Mouse (Mus musculus): ENCODE results near the gene Nme3. TPM values are rescaled to one million over a fixed set of nuclear protein-coding genes. Genes with fewer than 3 reads are reported as not detected.

The Nme3 gene
- total RNA-seq, 2 experiments from 2014 or later, result 33.8 to 36.0 TPM

DNA sequence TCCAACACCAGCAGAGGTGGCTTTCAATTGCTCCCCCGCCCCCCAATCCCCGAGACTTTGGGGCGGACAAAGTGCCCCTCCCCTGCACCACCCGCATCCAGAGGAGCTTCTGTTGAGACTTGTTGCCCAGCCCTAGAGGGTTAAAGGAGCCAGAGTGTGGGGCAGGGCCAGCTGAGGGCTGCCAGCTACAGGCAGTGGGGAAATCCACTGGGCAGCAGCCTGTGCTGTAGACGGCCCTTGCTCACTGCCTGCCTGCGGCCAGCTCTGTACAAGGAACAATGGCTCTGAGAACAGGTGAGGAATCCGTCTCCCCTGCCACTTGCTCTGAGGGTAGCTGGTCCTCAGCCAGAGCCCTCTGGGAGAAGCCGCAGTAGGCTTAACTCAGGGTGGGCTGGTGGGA lies 17.8 kb upstream of the Nme3 start:
- DNase-seq, result no peak

DNA sequence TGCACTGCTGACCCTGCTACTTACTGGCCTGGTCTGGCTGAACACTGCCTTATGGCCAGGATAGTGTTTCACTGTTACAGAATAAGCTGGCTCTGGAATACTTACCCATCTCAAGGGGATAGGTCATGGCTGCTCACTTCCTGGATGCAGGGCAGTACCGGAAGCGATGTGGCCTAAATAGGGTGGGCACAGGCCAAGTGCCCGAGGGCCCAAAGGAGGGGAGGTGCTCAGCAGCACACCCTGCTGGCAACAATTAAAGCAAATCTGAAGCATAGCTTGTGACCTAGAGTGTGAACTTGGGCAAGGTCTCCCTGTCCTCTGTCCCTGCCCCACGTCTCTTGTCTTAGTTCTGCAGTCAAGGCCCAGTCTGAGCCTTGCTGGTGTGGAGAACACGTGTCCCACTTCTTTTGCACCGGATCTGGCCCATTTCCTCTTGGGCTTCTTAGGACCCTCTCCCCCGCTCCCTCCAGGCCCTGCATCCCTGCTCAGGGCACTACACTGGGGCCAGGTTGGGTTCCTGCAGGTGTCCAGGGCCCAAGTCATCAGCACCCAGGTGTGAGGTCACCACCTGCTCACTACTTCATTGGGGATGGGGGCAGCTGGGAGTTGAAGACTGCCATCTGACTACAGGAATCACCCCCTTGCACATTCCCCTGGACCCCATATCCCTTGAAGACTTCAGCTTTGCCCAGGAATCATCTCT lies 14.4 kb upstream of the Nme3 start:
- peak; percentile 27 to 55 for DNase-seq

DNA sequence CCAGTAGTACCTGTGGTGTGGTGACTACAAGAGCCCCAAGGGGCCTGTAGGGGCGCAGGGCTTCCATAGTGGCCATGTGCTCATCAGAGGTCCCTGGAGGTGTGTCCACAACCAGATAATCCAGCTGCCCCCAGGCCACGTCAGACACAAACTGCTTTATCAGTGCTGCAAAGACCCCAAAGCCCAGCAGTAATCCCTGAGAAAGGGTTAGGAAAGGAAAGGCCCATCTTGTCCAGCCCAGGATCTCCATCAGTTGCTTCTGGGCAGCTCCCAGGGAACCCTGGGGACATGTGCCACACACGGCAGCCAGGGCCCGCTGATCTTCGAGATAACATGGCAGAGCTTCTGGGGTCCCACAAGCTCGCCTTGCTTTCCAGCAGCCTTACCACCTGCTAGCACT lies 11.9 kb upstream of the Nme3 start:
- no peak for DNase-seq

DNA sequence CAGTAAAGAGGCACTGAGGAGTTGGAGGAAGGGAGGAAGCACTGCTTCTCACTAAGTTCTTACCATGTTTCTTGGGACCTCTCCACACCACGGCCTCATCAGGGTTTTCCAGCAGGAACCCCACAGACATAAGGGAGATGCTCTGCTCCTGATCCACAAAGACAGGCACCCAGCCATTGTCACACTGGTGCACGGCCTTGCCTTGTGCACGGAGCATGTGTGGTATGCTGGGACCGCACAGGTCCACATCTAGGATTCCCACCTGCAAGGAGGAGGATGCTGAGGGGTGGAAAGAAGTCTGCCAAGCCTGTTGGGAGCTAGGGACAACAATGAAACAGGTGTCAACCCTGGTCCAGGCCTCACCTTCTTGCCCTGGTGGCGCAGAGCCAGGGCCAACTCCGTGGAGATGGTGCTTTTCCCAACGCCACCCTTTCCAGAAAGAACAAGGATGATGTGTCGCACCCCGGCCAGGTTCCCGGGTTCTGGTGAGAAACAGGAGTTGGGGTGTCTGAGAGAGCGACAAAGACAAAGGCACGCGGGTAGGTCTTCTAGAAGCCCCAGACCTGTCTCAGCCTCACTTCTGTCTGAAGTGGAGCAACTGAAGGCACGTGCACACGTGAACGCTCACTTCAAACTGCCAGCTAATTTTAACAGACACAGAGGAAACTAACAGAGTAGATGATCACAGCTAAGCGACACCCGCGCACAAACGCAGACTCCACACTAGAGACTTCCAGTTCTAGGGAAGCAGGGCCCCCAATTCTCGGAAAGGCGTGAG lies 10.8 kb upstream of the Nme3 start:
- no peak for DNase-seq

DNA sequence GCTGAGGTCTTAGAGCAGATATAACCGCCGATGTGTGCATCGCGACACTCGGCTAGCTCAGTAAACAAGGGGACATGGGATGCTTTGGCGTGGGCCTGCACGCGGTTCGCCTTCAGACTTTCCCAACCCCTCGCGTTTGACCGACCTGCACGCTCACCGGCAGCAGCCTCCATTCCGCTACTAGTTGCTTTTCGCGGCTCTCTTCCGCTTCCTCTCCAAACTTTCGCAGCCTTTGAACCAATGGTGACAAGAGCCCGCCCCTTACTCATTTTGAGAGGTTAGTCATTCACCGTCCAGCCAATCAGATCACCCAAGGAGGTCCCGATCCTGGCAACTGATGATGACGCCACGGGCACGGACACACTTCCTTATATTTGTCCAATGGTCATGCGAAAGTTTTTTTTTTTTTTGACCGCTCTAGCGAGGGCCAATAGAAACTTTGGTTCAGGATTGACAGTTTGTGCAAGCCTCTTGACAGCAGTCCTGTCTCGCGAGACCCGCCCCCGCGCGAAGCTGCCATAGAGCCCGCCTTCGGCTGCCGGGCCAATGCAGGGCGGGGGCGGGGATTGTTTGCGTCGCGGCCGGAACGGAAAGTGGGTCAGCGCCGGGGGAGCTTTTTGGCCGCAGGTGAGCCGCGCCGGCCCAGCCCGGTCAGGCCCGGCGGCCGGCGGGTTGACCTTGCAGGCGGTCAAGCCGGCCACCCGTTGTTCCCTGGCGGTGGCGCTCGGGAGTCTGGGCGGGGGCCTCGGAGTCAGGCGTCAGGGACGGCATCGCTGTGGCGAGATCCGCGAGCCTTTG lies 10.0 kb upstream of the Nme3 start, which contains the start of the genes Nubp2 and Spsb3:
Nubp2 (minus strand) TSS at position 216 of the 798 bp plus-strand sequence.
Spsb3 (plus strand) TSS at position 510 of the 798 bp plus-strand sequence.
- peak; percentile 98 to 100 for DNase-seq

DNA sequence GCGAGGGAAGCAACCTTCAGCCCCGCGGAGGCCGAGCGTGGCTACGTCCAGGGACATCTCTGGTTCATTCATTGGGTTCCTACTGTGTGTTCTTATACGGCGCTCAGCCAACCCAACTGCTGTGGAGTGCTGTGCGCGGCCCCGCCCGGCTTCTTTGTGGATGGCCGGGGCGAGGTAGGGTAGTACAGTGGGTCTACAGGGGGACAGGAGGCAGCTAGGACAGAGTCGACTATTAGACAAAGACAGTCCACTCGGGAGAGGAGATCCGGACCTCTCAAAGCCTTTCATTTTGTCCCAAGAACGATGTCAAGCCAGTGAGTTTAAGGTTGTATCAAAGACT lies 9.4 kb upstream of the Nme3 start:
- no peak for DNase-seq

DNA sequence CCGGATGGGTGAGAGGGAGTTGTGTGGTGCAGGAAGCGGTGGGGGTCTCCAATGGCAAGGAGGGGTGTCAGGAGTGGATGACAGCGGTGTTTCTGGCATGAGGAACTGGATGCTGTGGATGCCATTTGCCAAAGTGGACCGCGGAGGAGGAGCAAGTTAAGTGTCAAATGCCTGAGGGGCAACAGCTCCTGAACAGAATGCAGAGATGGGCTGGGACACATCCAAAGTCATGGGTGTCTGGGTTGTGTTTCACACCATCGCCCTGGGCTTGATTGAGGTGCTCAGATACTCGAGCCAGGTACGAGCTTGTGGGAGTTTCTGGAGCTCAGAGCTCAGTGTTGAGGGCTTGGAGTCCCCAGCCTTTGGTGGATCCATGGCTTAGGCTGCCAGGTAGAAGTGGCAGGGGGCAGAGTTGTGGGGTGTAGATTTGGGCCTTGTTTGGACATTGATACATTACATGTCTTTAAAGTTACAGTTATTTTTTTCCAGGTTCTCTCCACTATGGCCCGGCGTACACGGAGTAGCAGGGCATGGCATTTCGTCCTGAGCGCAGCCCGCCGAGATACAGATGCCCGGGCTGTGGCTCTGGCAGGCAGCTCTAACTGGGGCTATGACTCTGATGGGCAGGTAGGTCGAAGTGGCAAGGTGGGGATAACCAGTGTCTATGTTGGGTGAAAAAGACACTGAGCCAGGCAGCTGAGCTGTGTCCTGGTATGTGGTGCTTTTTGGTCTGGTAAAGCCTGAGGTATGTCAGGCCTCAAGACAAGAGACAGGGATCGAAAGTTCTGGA lies 8.8 kb upstream of the Nme3 start:
- peak in 1 of 2 experiments; percentile 44 for DNase-seq

DNA sequence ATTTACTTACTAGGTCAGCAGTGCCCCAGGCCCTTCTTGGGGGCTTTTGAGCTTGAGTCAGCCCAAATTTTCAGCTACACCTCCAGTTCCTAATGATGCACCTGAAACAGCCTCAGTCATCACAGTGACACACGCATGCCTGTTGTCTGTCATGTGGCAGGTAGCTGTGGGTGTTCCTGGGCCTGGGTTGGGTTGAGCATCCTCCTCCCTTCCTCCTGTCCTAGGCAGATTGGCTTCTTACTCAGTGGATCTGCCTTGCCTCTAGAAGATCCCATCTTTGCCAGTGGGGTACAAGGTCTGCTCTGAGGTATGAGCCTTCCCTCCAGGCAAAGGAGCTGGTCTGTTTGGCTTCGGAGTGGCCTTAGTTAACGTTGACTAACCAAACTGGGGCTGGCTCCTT lies 7.4 kb upstream of the Nme3 start:
- no peak for DNase-seq

DNA sequence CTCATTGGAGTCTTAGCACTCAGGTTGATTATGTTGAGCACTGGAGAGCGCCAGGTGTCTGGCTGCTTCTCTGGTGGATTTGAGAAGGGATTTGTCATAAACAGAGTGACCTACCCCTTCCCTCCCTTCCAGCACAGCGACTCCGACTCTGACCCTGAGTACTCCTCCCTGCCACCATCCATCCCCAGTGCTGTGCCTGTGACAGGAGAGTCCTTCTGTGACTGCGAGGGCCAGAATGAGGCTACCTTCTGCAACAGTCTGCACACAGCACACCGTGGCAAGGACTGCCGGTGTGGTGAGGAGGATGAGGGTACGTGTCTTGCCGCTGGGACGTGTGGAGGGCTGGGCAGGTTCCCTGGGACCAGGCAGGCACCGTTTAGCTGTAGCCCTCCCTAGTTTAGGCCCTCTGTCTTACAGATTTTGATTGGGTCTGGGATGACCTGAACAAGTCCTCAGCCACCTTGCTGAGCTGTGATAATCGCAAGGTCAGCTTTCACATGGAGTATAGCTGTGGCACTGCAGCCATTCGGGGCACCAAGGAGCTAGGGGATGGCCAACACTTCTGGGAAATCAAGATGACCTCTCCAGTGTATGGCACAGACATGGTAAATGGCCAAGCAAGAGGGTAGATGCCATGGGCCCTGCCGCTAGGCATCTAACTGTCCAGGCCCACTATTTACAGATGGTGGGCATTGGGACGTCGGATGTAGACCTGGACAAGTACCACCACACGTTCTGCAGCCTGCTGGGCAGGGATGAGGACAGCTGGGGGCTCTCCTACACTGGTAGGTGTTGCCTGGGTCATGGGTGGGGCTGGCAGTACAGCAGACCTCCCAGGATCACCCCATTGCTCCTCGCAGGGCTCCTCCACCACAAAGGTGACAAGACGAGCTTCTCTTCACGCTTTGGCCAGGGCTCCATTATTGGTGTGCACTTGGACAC lies 5.9 kb upstream of the Nme3 start:
- DNase-seq, result no peak

DNA sequence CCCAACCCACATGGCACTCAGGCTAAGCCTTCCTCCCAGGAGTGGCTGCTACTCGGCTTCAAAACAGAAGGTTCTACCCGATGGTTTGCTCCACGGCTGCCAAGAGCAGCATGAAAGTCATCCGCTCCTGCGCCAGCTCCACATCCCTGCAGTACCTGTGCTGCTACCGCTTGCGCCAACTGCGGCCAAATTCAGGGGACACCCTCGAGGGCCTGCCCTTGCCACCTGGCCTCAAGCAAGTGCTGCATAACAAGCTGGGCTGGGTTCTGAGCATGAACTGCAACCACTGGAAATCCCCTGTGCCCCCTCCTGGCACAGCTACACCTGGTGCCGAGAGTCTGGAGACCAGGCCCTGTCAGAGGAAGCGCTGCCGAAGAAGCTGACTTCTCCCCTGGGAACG lies 5.0 kb upstream of the Nme3 start:
- no peak for DNase-seq

DNA sequence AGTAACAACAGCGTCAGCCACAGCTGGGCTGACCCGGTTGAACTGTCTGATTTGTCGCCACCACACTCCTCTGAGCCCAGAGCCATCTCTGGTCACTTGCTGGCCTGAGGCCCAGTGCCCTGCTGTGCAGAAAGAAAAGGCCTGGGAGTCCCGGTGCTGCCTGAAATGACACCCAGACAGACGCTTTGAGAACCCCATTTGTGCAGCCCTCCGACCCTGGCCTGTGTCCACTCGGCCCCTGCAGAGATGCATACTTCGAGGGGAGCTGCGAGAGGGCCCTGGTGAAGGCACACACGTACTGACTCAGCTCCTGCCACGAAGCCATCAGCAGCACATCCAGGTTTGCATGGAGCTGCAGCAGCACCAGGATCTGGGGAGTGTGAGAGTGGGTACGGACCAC lies 3.5 kb upstream of the Nme3 start:
- peak in 1 of 2 experiments; percentile 14 for DNase-seq

DNA sequence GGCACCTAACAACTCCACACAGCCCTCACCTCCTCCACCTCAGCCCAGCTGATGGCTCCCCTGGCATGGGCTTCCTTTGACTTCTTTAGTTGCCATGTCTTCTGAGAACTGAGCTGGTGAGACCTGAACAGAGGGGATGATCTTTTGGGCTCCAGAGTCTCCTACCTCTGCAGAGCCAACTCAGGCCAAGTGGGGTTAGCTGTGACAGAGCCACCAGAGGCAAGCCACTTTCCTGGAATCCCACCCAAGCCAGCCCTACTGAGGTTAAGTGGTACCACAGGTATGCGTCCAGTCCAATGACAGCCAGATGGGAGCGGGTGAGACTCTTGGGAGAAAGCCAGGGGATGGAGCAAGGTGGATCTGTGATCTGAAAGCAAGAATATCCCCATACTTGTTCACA lies 3.0 kb upstream of the Nme3 start:
- DNase-seq, result no peak

DNA sequence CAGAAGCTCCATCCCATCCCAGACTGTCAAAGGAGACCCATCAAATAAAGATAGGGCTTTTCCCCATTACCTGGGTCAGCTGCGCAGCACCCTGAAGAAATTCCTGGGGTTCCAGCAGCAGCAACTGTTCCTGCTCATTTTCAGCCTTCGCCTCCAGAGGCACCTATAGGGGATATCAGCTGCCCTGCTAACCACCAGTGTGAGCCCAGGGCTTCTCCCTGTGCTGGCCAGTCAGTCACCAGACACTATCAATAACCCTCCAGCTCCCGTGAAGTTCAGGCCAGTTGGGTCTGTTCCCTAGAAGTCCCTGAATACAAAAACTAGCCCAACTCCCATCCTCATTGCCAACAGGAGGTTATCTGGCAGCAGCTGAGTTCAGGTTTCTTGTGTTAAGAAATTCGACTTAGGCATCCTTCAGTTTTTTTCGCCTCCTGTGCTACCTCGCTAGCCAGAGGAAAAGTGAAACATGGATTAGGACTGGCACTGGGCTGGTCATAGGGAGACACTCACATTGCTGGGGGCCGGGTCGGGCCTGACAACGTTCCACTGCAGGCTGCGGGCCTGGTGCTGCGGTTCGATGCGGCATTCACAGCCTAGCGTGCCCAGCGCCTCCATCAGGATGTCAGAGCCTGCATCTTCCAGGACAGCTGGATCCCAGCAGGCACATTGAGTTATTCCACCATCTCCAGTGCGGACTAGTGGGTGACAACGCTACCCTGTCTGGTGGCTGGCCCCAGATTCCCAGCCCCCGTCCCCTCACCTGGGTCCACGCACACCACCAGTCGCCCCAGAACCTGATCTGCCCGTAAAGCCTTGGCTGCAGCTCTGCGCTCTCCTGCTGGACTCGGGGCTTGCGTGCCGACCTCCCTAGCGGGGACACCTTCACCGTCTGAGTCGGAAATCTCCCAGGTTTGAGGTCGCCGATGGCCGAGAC lies 2.0 kb upstream of the Nme3 start:
- DNase-seq, result no peak

DNA sequence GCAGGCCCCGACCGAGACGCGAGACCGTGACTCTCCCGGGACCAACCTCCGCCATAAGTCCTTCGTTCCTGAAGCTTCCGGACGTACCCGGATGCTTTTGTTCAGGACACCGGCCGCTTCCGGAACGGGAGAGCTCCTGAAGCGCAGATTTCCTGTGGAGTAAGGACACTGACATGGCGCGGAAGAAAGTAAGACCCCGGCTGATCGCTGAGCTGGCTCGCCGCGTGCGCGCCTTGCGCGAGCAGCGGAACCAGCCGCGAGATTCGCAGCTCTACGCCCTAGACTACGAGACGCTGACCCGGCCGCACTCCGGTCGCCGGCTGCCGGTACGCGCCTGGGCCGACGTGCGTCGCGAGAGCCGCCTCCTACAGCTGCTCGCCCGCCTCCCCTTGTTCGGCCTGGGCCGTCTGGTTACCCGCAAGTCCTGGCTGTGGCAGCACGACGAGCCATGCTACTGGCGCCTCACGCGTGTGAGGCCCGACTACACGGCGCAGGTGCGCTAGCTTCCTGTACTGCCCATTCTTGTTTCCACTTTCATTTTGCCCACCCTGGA lies 1.2 kb upstream of the Nme3 start, which contains the start of the genes Eme2 and Mrps34:
Eme2 (minus strand) TSS at position 93 of the 553 bp plus-strand sequence.
Mrps34 (plus strand) TSS at position 122 of the 553 bp plus-strand sequence.
- DNase-seq, result peak; percentile 89 to 91

DNA sequence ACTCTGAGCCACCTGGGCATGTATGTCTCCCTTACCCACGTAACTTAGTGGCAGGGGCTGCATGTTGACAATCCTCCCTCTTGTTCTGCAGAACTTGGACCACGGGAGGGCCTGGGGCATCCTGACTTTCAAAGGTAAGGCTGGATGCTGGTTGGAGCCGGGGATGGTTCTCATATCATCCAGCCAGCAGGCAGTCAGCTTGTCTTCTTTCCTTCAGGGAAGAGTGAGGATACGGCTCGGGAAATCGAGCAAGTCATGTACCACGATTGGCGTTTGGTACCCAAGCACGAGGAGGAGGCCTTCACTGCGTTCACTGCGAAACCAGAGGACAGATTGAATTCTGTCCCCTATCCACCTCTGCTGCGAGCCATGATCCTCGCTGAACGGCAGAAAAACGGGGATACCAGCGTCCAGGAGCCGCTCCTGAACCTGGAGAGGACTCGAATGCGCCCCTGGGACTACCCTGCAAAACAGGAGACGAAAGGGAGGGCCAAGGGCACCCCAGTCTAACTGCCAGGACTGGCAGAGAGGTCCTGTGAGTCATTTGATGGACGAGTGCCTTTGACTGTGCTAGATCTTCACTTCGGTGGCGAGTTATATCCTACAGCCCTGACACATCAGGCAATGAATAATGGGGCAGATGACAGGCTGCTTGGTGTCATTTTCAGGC lies 594 bp upstream of the Nme3 start:
- DNase-seq, result peak in 1 of 2 experiments; percentile 43

DNA sequence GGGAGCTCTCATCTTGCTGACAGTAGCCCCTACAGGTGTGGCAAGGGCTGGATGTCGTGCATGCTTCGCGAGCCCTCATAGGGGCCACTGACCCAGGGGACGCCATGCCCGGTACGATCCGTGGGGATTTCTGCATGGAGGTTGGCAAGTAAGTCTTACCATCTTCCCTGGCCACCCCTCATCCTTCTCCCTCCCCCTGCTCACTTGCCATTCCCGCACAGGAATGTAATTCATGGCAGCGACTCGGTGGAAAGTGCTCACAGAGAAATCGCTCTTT lies 631 bp downstream of the Nme3 start:
- DNase-seq, result no peak

DNA sequence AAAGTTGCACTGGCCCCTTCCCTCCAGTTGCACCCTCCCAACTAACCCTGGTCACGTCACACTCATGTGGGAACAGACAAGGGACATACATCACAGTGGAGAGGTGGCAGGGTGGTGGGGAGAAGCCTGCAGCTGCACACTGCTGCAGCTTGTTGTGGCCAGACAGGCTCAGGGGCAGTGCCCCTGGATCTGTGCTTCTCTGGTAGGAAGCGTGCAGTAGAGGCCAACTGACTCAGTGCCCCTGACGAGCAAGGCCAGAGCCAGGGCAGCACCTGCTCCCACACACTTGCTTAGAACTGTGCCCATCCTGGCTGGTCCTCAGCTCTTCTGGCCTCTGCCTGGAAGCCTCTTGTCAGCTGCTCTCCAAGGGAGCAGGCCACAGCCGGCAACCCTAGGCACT lies 1.3 kb downstream of the Nme3 start:
- DNase-seq, result no peak

DNA sequence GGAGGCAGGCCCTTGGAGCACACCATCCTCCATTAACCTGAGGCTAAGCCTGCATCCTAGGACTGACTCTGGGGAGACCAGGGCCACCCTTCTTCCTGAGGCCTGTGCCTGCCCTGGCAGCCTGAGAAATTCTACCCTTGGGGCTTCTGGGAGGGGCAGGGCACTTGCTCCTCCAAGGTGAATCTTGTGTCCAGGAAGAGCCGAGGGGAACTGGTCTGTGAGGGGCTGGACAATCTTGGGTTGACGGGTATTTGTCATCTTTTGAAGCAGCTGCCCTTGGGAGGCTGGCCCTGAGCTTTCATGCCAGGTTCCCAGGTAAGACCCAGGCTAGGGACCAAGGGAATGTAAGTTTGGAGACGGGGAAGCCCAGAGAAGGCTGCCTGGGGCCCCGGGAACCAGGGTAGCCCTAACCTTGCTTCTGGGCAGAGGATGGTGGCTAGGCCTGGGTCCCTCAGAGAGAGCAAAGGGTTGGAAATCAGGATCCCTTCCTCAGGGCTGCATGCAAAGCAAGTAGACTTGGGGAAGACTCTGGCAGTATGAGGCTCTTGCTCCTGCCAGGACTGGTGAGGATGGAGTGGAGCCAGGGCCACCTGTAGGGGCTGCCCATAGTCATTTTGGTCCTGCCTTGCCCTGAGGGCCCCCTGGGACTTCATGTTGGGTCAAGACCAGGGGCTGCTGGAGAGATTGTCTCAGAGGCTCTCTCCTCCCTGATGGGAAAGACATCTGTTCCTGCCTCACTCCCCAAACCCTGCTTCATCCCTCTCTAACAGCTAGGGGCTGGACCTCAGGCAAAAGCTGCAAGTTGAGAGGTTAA lies 1.9 kb downstream of the Nme3 start:
- no peak for DNase-seq

Measured in heart, adult 18-20 months (tissue).